Mouse (Mus musculus): ENCODE results near the gene Plch2. TPM values are rescaled to one million over a fixed set of nuclear protein-coding genes. Genes with fewer than 3 reads are reported as not detected.

Plch2 gene
- polyA plus RNA-seq, 1 experiment, result 98.3 TPM

DNA sequence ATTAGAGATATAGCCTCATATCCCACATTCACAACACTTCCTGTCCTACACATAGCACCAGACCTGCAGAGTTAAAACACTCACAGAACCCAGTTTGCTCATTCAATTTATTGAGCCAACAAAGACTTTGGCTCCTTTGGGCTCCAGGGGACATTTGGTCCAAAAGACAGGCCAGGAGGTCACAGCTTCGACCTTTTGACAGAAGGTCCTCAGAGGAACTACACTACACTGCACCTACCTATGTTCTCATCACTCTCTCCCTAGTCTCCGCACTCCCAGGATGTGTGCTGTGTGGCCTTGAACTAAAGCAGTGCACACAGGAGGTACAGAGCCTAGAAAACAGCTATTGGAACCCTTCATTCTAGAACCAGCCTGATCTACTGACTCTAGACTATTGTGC, 19.2 kb upstream of the Plch2 start:
- no peak for DNase-seq (ENCODE audit: extremely low spot score in 1 of 2, low spot score in 1 of 2)

GRCm38 (mm10) chr4:155075137-155075536, 18.6 kb upstream of the Plch2 start:
- DNase-seq (ENCODE audit: extremely low spot score in 1 of 2, low spot score in 1 of 2), result no peak

DNA sequence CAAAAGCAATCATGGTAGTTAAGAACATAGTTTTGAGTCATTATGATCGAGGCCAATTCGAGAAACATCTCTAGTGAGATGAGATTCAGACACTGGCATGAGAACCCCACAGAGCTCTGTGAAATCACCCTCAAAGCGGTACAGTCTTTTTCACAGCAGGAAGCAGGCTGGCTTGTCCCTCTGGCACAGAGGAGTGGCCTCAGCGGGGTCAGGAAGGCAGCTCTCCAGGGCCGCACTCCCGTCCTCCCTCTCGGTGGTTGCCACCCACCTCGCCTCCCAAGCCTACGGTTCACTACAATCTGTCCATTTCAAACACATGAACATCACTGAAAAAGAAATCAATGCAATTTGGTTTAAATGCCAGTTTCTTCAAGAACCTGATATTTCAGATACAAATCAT, 17.8 kb upstream of the Plch2 start:
- no peak for DNase-seq (ENCODE audit: extremely low spot score in 1 of 2, low spot score in 1 of 2)

- DNase-seq (ENCODE audit: extremely low spot score in 1 of 2, low spot score in 1 of 2), result no peak
Observed at GRCm38 (mm10) chr4:155070921-155071320, 14.3 kb upstream of the Plch2 start.

- DNase-seq (ENCODE audit: extremely low spot score in 1 of 2, low spot score in 1 of 2), result no peak
Observed at GRCm38 (mm10) chr4:155070199-155070598, 13.6 kb upstream of the Plch2 start.

- DNase-seq (ENCODE audit: extremely low spot score in 1 of 2, low spot score in 1 of 2), result peak in 1 of 2 experiments; percentile 48
Observed at GRCm38 (mm10) chr4:155069191-155069590, 12.6 kb upstream of the Plch2 start.

DNA sequence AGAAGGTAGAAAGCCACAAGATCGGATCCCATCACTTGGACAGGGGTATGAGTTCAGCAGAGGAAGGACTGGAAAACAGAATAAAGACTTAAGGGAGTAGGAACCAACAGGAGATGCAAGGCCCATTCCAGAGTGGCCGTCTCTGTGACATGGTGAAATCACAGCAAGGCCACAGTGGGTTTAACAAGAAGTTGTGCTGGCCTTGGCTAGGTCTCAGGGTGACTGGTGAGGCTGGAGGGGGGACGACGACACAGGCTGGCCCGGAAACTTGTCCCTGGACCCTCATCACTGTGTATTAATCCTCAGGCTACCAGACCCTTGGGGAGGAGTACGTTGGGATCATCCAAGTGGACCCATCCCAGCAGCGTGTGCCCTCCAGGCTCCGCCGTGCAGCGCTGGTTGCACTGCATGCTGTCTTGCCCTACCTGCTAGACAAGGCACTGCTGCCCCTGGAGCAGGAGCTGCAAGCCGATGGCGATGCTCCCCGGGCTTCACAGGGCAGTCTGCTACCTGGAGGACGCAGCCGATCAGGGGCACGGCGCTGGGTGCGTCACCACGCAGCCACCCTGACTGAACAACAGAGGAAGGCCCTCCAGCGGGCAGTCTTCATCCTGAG, 11.9 kb upstream of the Plch2 start:
- DNase-seq (ENCODE audit: extremely low spot score in 1 of 2, low spot score in 1 of 2), result no peak

- peak; percentile 91 to 98 for DNase-seq (ENCODE audit: extremely low spot score in 1 of 2, low spot score in 1 of 2)
Observed at GRCm38 (mm10) chr4:155066834-155067522, 10.4 kb upstream of the Plch2 start, which contains the start of gene Pex10. TSS of gene Pex10 (plus strand) at chr4:155067016.

GRCm38 (mm10) chr4:155065970-155066833, 9.6 kb upstream of the Plch2 start:
- peak; percentile 87 to 99 for DNase-seq (ENCODE audit: extremely low spot score in 1 of 2, low spot score in 1 of 2)

- no peak for DNase-seq (ENCODE audit: extremely low spot score in 1 of 2, low spot score in 1 of 2)
Observed at GRCm38 (mm10) chr4:155064474-155064873, 7.9 kb upstream of the Plch2 start.

- DNase-seq (ENCODE audit: extremely low spot score in 1 of 2, low spot score in 1 of 2), result no peak
Observed at GRCm38 (mm10) chr4:155063895-155064294, 7.3 kb upstream of the Plch2 start.

- DNase-seq (ENCODE audit: extremely low spot score in 1 of 2, low spot score in 1 of 2), result no peak
Observed at GRCm38 (mm10) chr4:155058325-155058724, 1.7 kb upstream of the Plch2 start.

DNA sequence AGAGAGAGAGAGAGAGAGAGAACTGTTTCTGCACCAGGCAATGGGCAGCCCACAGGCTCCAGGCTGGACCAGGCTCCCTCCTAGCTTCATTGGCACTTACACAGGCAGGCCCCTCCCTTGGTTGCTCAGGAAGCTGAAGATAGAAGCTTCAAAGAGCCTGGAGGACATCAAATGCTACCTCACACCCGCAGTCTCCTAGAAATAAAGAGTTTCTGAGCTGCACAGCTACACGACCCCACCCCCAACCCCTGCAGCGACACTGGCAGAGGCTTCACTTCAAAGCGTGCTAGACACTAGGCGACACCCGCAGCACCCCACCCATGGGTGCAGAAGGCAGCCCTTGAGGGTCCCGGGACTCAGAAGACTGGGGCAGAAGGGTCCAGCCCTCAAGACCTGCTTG, 6.5 kb downstream of the Plch2 start:
- DNase-seq (ENCODE audit: extremely low spot score in 1 of 2, low spot score in 1 of 2), result no peak

- DNase-seq (ENCODE audit: extremely low spot score in 1 of 2, low spot score in 1 of 2), result no peak
Observed at GRCm38 (mm10) chr4:155046636-155047035, 9.9 kb downstream of the Plch2 start.

DNA sequence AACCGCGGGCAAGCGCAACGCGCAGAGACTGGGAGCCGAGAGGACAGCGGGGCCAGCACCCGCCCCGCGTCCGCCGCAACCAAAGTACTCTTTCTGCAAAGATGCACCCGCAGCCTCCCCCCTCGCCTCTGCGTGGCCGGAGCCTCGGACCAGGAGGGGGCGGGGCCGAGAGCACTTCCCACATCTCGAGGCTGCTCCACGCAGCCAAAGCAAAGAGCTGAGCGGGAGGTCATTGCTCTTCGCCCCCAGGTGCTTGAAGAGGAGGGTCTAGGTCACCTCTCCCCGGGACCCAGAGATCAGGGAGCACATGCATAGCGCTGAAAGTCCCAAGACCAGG, 13.3 kb downstream of the Plch2 start:
- no peak for DNase-seq (ENCODE audit: extremely low spot score in 1 of 2, low spot score in 1 of 2)

DNA sequence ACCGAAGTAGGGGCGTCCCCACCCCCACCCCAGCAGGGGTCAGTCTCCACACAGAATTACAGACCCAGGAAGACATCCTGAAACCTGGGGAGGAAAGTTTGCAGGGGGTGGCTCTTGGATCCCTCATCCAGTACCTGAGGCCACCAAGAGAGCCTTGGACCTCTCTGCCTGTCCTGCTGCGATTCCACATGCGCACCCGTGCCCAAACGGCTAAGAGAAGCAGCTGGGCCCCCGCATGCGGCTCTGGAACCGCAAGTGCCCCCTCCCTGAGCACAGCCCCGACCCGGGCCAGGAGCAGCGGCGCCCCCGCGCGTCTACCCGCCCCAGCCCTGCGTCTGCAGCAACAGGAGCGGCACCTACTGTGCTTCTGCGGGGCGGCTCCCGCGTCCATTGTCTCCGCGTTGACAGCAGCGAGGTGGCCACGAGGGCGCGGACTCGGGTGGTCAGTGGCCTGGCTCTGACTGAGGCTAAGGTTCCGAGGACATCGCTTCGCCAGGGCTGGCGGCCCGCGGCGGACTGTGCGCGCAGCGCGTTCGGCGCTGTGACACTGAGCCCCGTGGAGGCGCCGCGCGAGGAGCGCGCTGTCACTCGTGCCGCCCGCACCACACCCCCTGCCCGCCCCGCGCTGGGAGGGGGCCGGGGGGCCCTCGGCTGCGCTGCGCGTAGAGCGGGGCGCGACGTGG, 13.8 kb downstream of the Plch2 start:
- peak in 1 of 2 experiments; percentile 72 for DNase-seq (ENCODE audit: extremely low spot score in 1 of 2, low spot score in 1 of 2)

- no peak for DNase-seq (ENCODE audit: extremely low spot score in 1 of 2, low spot score in 1 of 2)
Observed at GRCm38 (mm10) chr4:155040696-155041095, 15.9 kb downstream of the Plch2 start.

DNA sequence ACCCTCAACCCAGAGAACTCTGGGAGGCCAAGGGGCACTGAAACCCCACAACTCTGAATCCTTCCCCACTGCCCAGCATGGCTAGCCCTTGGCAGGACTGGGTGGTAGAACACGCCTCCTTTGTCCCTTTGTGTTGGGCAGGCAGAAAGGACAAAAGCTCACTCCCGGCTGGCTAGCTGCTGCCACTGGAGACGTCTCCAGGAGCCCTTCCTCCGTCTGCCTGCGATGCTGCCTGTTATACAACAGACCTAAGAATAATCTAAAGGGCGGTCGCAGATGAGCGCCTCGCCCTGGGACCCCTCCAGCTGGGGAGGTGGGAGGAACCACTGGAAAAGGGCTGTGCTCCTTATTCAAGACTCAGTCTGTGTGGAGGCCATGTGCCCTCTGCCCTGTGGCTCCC, 16.4 kb downstream of the Plch2 start:
- peak in 1 of 2 experiments; percentile 67 for DNase-seq (ENCODE audit: extremely low spot score in 1 of 2, low spot score in 1 of 2)

GRCm38 (mm10) chr4:155034787-155035186, 21.8 kb downstream of the Plch2 start:
- no peak for DNase-seq (ENCODE audit: extremely low spot score in 1 of 2, low spot score in 1 of 2)

- no peak for DNase-seq (ENCODE audit: extremely low spot score in 1 of 2, low spot score in 1 of 2)
Observed at GRCm38 (mm10) chr4:155034202-155034601, 22.4 kb downstream of the Plch2 start.

- no peak for DNase-seq (ENCODE audit: extremely low spot score in 1 of 2, low spot score in 1 of 2)
Observed at GRCm38 (mm10) chr4:155033115-155033514, 23.5 kb downstream of the Plch2 start.

Data from frontal cortex, adult 2 months (tissue).